In genomic region chr11:97689861-97690260, GRCm38 (mm10) we compare ENCODE assay signal across 8 mouse cellular contexts. TPM values are rescaled to one million over a fixed set of nuclear protein-coding genes. Genes with fewer than 3 reads are reported as not detected.
DNase-seq lines count a peak whose midpoint lies in the region; ATAC-seq and TF ChIP-seq lines count a peak whose summit lies in the region.

No protein-coding gene starts in this region.

- H3K27me3 ChIP-seq in heart, embryonic 12.5 days (replicated peaks) = no peaks in the 10 kb centered on the region
- no peaks in the 10 kb centered on the region for H3K27me3 ChIP-seq in testis, adult 2 months (ENCODE audit: control insufficient read depth, insufficient read depth, low read length)

- H3K27ac ChIP-seq in heart, embryonic 12.5 days (ENCODE audit: poor library complexity, severe bottlenecking) = no peak overlapping the region
- H3K27ac ChIP-seq in testis, adult 2 months (ENCODE audit: control insufficient read depth, insufficient read depth, low read depth, low read length) = no peak overlapping the region
- no peak overlapping the region for H3K27ac ChIP-seq in cortical plate, adult 2 months (ENCODE audit: insufficient read depth, low read length)

- WGBS in heart, embryonic 12.5 days = 32% methylated on average over 10 of the region's 10 CpGs

- TF ChIP-seq CTCF in testis, adult 2 months (IDR thresholded peaks at IDR 0.05; ENCODE audit: control insufficient read depth, insufficient read depth, insufficient replicate concordance, low read depth, low read length) = peak; percentile 94
- peak; percentile 82 for TF ChIP-seq CTCF in cortical plate, adult 2 months (IDR thresholded peaks at IDR 0.05; ENCODE audit: extremely low read depth, insufficient read depth, low read length)

- H3K9ac ChIP-seq in heart, embryonic 12.5 days = no peak overlapping the region

- H3K9me3 ChIP-seq in heart, embryonic 12.5 days (replicated peaks) = no peaks in the 10 kb centered on the region

- no peak overlapping the region for H3K4me3 ChIP-seq in heart, embryonic 12.5 days
- H3K4me3 ChIP-seq in testis, adult 2 months (ENCODE audit: control insufficient read depth, low read depth, low read length) = no peak overlapping the region
- H3K4me3 ChIP-seq in cortical plate, adult 2 months (ENCODE audit: insufficient read depth, low read length) = no peak overlapping the region

- ATAC-seq in heart, embryonic 12.5 days (ENCODE audit: insufficient number of reproducible peaks, low FRiP score) = no peak

- peaks cover 33% of the 10 kb centered on the region for H3K4me1 ChIP-seq in heart, embryonic 12.5 days (replicated peaks)
- H3K4me1 ChIP-seq in testis, adult 2 months (ENCODE audit: control insufficient read depth, insufficient read depth, low read length) = peaks cover 17% of the 10 kb centered on the region
- peaks cover 4% of the 10 kb centered on the region for H3K4me1 ChIP-seq in cortical plate, adult 2 months (ENCODE audit: control insufficient read depth, insufficient read depth, low read length)

- DNase-seq in heart, adult 11 months = peak; percentile 96
- no peak for DNase-seq in testis, postnatal 14 days (ENCODE audit: low spot score)
- DNase-seq in kidney, postnatal 4 days = peak; percentile 84 to 86
- peak; percentile 90 for DNase-seq in retina, embryonic 14.5 days (ENCODE audit: low spot score)
- no peak for DNase-seq in Muller cell, postnatal 12 days (ENCODE audit: inconsistent ontology term)

- peaks cover 58% of the 10 kb centered on the region for H3K36me3 ChIP-seq in heart, embryonic 12.5 days
- H3K36me3 ChIP-seq in testis, adult 2 months (ENCODE audit: control insufficient read depth, insufficient read depth, low read length) = no peaks in the 10 kb centered on the region

- no peak overlapping the region for H3K4me2 ChIP-seq in heart, embryonic 12.5 days

- TF ChIP-seq POLR2A in testis, adult 2 months (IDR thresholded peaks at IDR 0.05; ENCODE audit: control insufficient read depth, low read depth, low read length) = no peak
- no peak for TF ChIP-seq POLR2A in cortical plate, adult 2 months (IDR thresholded peaks at IDR 0.05; ENCODE audit: extremely low read depth, insufficient read depth, low read length)

RNA-seq across cellular contexts. Expression of gene Cisd3, which starts 4.2 kb away (rescaled TPM):
- 40.5 and 44.8 TPM in 2 replicates for polyA plus RNA-seq in heart, embryonic 12.5 days (2016; fragmentation: Nextera tagmentation; extraction: Ambion mirVana)
- 17.6 and 17.7 TPM in 2 replicates for polyA plus RNA-seq in testis, adult 2 months (2012; rRNA removed)
- 59.9 and 65.5 TPM in 2 replicates for polyA plus RNA-seq in cortical plate, adult 2 months (2012; rRNA removed)

RNA-seq across cellular contexts. Expression of gene Pcgf2, which starts 10.4 kb away (rescaled TPM):
- polyA plus RNA-seq in heart, embryonic 12.5 days (2016; fragmentation: Nextera tagmentation; extraction: Ambion mirVana) = 11.0 and 12.3 TPM in 2 replicates
- polyA plus RNA-seq in testis, adult 2 months (2012; rRNA removed) = 6.4 and 8.1 TPM in 2 replicates
- 64.1 and 72.2 TPM in 2 replicates for polyA plus RNA-seq in cortical plate, adult 2 months (2012; rRNA removed)

RNA-seq across cellular contexts. Expression of gene Psmb3, which starts 13.3 kb away (rescaled TPM):
- 342 and 374 TPM in 2 replicates for polyA plus RNA-seq in heart, embryonic 12.5 days (2016; fragmentation: Nextera tagmentation; extraction: Ambion mirVana)
- polyA plus RNA-seq in testis, adult 2 months (2012; rRNA removed) = 102 and 104 TPM in 2 replicates
- 249 and 256 TPM in 2 replicates for polyA plus RNA-seq in cortical plate, adult 2 months (2012; rRNA removed)

RNA-seq across cellular contexts. Expression of gene Mllt6, which starts 26.6 kb away (rescaled TPM):
- 1.8 and 2.2 TPM in 2 replicates for polyA plus RNA-seq in heart, embryonic 12.5 days (2016; fragmentation: Nextera tagmentation; extraction: Ambion mirVana)
- polyA plus RNA-seq in testis, adult 2 months (2012; rRNA removed) = 7.4 and 8.2 TPM in 2 replicates
- 78.5 and 83.4 TPM in 2 replicates for polyA plus RNA-seq in cortical plate, adult 2 months (2012; rRNA removed)

RNA-seq across cellular contexts. Expression of gene Pip4k2b, which starts 54.6 kb away (rescaled TPM):
- polyA plus RNA-seq in heart, embryonic 12.5 days (2016; fragmentation: Nextera tagmentation; extraction: Ambion mirVana) = 1.3 and 1.4 TPM in 2 replicates
- polyA plus RNA-seq in testis, adult 2 months (2012; rRNA removed) = 2.5 TPM in 2 replicates
- 64.7 and 67.2 TPM in 2 replicates for polyA plus RNA-seq in cortical plate, adult 2 months (2012; rRNA removed)

Comparison
In these comparisons a context has a peak if more than half of its experiments do, and no peak if none do; other contexts are left out.
1. DNase-seq: peak in heart, adult 11 months (single experiment), kidney, postnatal 4 days (2 of 2) and retina, embryonic 14.5 days (single experiment); none in testis, postnatal 14 days (single experiment) and Muller cell, postnatal 12 days (single experiment).